Mouse (Mus musculus) midbrain, embryonic 12.5 days (tissue): ENCODE data around the gene Bmp2. TPM values are rescaled to one million over a fixed set of nuclear protein-coding genes. Genes with fewer than 3 reads are reported as not detected.

Experiments
- ATAC-seq: fragments of 200-750 bp; cut with Nextera tagmentation; 2 replicates; pipeline ENCODE4 v1.8.0; 2017; ENCODE audit warnings: low read depth, moderate TSS enrichment, moderate library complexity; ENCODE audit not compliant: low FRiP score
- H3K27ac ChIP-seq: fragments of 300-500 bp; sonication (generic); replicated peaks from 2 replicates; pipeline ENCODE4 v1.5.1; 2016; ENCODE audit warnings: mild to moderate bottlenecking
- H3K27me3 ChIP-seq: fragments of 300-500 bp; sonication (generic); 2 replicates; pipeline ENCODE4 v1.6.1; 2016; ENCODE audit warnings: mild to moderate bottlenecking
- H3K36me3 ChIP-seq: fragments of 300-500 bp; sonication (generic); 2 replicates; pipeline ENCODE4 v1.6.1; 2016
- H3K4me1 ChIP-seq: fragments of 300-500 bp; sonication (generic); 2 replicates; pipeline ENCODE4 v1.6.1; 2016
- H3K4me2 ChIP-seq: fragments of 300-500 bp; sonication (generic); replicated peaks from 2 replicates; pipeline ENCODE4 v1.6.1; 2016; ENCODE audit warnings: mild to moderate bottlenecking, moderate library complexity
- H3K4me3 ChIP-seq: fragments of 300-500 bp; sonication (generic); 2 replicates; pipeline ENCODE4 v1.5.1; 2016; ENCODE audit warnings: mild to moderate bottlenecking
- H3K9ac ChIP-seq: fragments of 300-500 bp; sonication (generic); replicated peaks from 2 replicates; pipeline ENCODE4 v1.6.1; 2016; ENCODE audit warnings: mild to moderate bottlenecking, moderate library complexity
- H3K9me3 ChIP-seq: fragments of 300-500 bp; sonication (generic); 2 replicates; pipeline ENCODE4 v1.6.1; 2016; ENCODE audit warnings: mild to moderate bottlenecking
- WGBS: fragments of 180-500 bp; shearing (Covaris S2); methylation state at CpG from one replicate; pipeline ENCODE4 v1.1.7; 2016; 5-methylcytosine and 5-hydroxymethylcytosine counted together
- polyA plus RNA-seq: library from polyadenylated mRNA; unstranded; fragments of >200 nt; fragmentation: Nextera tagmentation; extraction: Ambion mirVana; gene quantifications from 2 replicates; pipeline ENCODE4 v1.2.1, GENCODE M21; 2016

Gene Bmp2
- polyA plus RNA-seq, 1 experiment from 2014 or later, result 2.6 TPM

- no peak overlapping the region for H3K4me2 ChIP-seq
- H3K4me3 ChIP-seq, result no peak overlapping the region
- no peak overlapping the region for H3K9ac ChIP-seq
- H3K4me1 ChIP-seq, result no peaks in the 10 kb centered on the region
- no peaks in the 10 kb centered on the region for H3K9me3 ChIP-seq
- H3K27me3 ChIP-seq, result no peaks in the 10 kb centered on the region
- no peaks in the 10 kb centered on the region for H3K36me3 ChIP-seq
- 72% methylated on average over 9 of the region's 9 CpGs for WGBS
- H3K27ac ChIP-seq, result no peak overlapping the region
- ATAC-seq, result peak; percentile 67
Observed at GRCm38 (mm10) chr2:133535481-133535880, 16.5 kb upstream of the Bmp2 start.

GRCm38 (mm10) chr2:133536812-133537211 is 15.1 kb upstream of the Bmp2 start:
- H3K4me1 ChIP-seq, result no peaks in the 10 kb centered on the region
- ATAC-seq, result no peak
- no peaks in the 10 kb centered on the region for H3K36me3 ChIP-seq
- 93% methylated on average over 7 of the region's 7 CpGs for WGBS
- H3K4me3 ChIP-seq, result no peak overlapping the region
- H3K4me2 ChIP-seq, result no peak overlapping the region
- no peak overlapping the region for H3K27ac ChIP-seq
- no peak overlapping the region for H3K9ac ChIP-seq
- no peaks in the 10 kb centered on the region for H3K27me3 ChIP-seq
- no peaks in the 10 kb centered on the region for H3K9me3 ChIP-seq

GRCm38 (mm10) chr2:133540702-133541101 is 11.3 kb upstream of the Bmp2 start:
- no peaks in the 10 kb centered on the region; the same call in 1 of the 2 replicates for H3K27me3 ChIP-seq
- 48% methylated on average over 1 of the region's 1 CpGs for WGBS
- no peak for ATAC-seq

GRCm38 (mm10) chr2:133550238-133550682 is 1.7 kb upstream of the Bmp2 start:
- Histone ChIP-seq H3K9me3 (no peaks in the 10 kb centered on the region), H3K27me3 (peaks cover 61% of the 10 kb centered on the region), H3K36me3 (no peaks in the 10 kb centered on the region), H3K4me2 (no peak overlapping the region), H3K27ac (no peak overlapping the region), H3K4me1 (peaks cover 21% of the 10 kb centered on the region), H3K4me3 (no peak overlapping the region), H3K9ac (no peak overlapping the region)
- 35% methylated on average over 4 of the region's 4 CpGs for WGBS
- ATAC-seq, result no peak

More at GRCm38 (mm10) chr2:133540702-133541101, 11.3 kb upstream of the Bmp2 start:
- Histone ChIP-seq H3K36me3 (no peaks in the 10 kb centered on the region), H3K9ac (no peak overlapping the region), H3K4me2 (no peak overlapping the region), H3K27ac (no peak overlapping the region), H3K4me1 (no peaks in the 10 kb centered on the region), H3K9me3 (no peaks in the 10 kb centered on the region), H3K4me3 (no peak overlapping the region)

- 1% methylated on average over 46 of the region's 48 CpGs for WGBS
- Histone ChIP-seq H3K27ac (no peak overlapping the region), H3K4me1 (peaks cover 21% of the 10 kb centered on the region), H3K4me3 (peak overlapping the region; percentile 62), H3K9ac (peak overlapping the region; percentile 49), H3K36me3 (no peaks in the 10 kb centered on the region), H3K9me3 (no peaks in the 10 kb centered on the region), H3K27me3 (peaks cover 72% of the 10 kb centered on the region), H3K4me2 (peak overlapping the region; percentile 92)
- ATAC-seq, result peak; percentile 6
Observed at GRCm38 (mm10) chr2:133552842-133553465, 995 bp downstream of the Bmp2 start.

GRCm38 (mm10) chr2:133553911-133554285 is 1.9 kb downstream of the Bmp2 start:
- H3K27me3 ChIP-seq, result peaks cover 72% of the 10 kb centered on the region
- no peak overlapping the region for H3K9ac ChIP-seq
- ATAC-seq, result no peak
- peaks cover 21% of the 10 kb centered on the region for H3K4me1 ChIP-seq
- no peaks in the 10 kb centered on the region for H3K9me3 ChIP-seq
- 33% methylated on average over 9 of the region's 9 CpGs for WGBS
- no peaks in the 10 kb centered on the region for H3K36me3 ChIP-seq
- peak overlapping the region; percentile 62 for H3K4me3 ChIP-seq
- no peak overlapping the region for H3K27ac ChIP-seq
- peak overlapping the region; percentile 92 for H3K4me2 ChIP-seq

DNA sequence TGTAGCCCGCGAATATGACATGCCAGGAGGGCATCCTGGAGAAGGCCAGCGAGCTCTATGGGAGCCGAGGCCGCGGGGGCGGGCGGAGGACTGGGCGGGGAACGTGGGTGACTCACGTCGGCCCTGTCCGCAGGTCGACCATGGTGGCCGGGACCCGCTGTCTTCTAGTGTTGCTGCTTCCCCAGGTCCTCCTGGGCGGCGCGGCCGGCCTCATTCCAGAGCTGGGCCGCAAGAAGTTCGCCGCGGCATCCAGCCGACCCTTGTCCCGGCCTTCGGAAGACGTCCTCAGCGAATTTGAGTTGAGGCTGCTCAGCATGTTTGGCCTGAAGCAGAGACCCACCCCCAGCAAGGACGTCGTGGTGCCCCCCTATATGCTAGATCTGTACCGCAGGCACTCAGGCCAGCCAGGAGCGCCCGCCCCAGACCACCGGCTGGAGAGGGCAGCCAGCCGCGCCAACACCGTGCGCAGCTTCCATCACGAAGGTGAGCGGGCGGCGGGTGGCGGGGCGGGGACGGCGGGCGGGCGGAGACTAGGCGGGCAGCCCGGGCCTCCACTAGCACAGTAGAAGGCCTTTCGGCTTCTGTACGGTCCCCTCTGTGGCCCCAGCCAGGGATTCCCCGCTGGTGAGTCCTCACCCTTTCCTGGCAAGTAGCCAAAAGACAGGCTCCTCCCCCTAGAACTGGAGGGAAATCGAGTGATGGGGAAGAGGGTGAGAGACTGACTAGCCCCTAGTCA is 2.5 kb downstream of the Bmp2 start:
- under 1% methylated on average over 55 of the region's 55 CpGs for WGBS
- peak overlapping the region; percentile 62 for H3K4me3 ChIP-seq
- H3K4me2 ChIP-seq, result peak overlapping the region; percentile 92
- H3K27ac ChIP-seq, result no peak overlapping the region
- peaks cover 68% of the 10 kb centered on the region for H3K27me3 ChIP-seq
- peaks cover 21% of the 10 kb centered on the region for H3K4me1 ChIP-seq
- peak; percentile 71 for ATAC-seq
- H3K9ac ChIP-seq, result peak overlapping the region; percentile 47
- H3K9me3 ChIP-seq, result no peaks in the 10 kb centered on the region
- no peaks in the 10 kb centered on the region for H3K36me3 ChIP-seq

DNA sequence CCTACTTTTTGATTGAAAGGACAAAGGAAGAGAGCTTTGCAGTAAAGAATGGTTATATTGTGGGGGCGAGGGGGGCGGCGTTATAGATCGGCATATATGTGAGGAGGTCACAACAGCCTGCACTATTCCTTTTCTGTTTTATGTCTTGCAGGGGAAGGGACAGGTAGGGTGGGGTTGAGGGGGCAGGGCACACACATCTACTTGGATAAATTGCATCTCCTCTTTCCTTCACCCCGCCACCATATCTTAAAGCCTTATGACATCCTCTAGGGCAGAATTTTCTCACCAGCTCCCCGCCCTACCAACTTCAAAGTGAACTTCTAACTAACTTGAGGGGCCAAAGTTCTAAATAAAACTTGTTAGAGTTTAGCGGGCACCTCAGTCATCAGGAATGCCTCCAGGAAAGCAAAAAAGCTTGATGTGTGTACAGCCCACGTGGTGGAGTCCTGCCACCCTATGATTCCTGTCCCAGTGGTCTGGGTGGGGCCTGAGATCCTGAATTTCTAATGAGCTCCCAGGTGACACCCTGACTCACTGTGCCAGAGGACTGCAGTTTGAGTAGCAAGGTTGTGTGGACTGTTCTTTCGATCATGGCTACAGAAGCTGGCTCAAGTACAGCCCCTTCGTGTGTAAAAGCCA is 12.4 kb downstream of the Bmp2 start:
- H3K4me2 ChIP-seq, result no peak overlapping the region
- no peaks in the 10 kb centered on the region for H3K4me1 ChIP-seq
- H3K9ac ChIP-seq, result no peak overlapping the region
- H3K27me3 ChIP-seq, result no peaks in the 10 kb centered on the region
- WGBS, result 81% methylated on average over 10 of the region's 10 CpGs
- no peak overlapping the region for H3K4me3 ChIP-seq
- no peak overlapping the region for H3K27ac ChIP-seq
- no peaks in the 10 kb centered on the region for H3K9me3 ChIP-seq
- no peaks in the 10 kb centered on the region for H3K36me3 ChIP-seq
- ATAC-seq, result no peak

- ATAC-seq, result no peak
- Histone ChIP-seq H3K4me1 (no peaks in the 10 kb centered on the region), H3K36me3 (no peaks in the 10 kb centered on the region), H3K27ac (no peak overlapping the region), H3K4me2 (no peak overlapping the region), H3K27me3 (no peaks in the 10 kb centered on the region), H3K9me3 (no peaks in the 10 kb centered on the region), H3K4me3 (no peak overlapping the region), H3K9ac (no peak overlapping the region)
- WGBS, result 86% methylated on average over 5 of the region's 5 CpGs
Observed at GRCm38 (mm10) chr2:133565424-133565823, 13.5 kb downstream of the Bmp2 start.

DNA sequence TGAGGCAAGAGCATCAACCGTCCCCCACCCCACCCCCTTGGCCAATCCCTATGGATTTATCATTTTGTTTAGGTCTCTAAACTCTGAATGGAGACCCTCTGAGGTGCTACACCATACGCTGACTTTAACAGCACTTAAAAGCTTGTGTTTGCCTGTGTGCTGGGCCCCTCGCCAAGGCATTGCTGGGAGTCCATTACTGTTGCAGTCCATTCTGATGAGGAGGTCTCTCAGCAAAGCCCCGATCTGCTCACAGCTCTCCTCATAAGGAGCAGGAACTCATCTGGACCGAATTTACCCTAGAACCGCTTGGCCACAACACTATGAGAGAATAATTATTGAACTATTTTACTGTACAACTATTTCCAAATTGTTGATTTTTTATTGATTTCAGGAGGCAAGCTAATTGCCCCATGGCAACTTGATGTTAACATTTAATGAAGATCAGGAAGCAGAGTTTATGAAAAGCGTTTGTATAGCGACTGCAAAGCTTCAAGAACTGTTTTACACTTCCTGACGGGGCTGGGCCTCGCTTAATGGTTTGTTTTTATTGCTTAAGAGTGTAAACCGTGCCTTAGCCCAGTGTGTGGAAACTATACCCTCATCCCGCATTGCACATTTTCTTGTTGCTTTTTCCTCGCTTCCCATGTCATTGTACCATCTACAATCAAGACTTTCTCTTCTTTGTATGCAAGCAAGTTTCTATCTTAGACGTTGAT is 14.2 kb downstream of the Bmp2 start:
- Histone ChIP-seq H3K4me1 (no peaks in the 10 kb centered on the region), H3K4me2 (no peak overlapping the region), H3K9me3 (no peaks in the 10 kb centered on the region), H3K27ac (no peak overlapping the region), H3K27me3 (no peaks in the 10 kb centered on the region), H3K36me3 (no peaks in the 10 kb centered on the region), H3K9ac (no peak overlapping the region), H3K4me3 (no peak overlapping the region)
- 81% methylated on average over 14 of the region's 14 CpGs for WGBS
- no peak for ATAC-seq

GRCm38 (mm10) chr2:133591562-133592255 is 39.8 kb downstream of the Bmp2 start:
- no peak overlapping the region for H3K9ac ChIP-seq
- no peak overlapping the region for H3K27ac ChIP-seq
- no peak overlapping the region for H3K4me2 ChIP-seq
- H3K27me3 ChIP-seq, result no peaks in the 10 kb centered on the region
- H3K9me3 ChIP-seq, result no peaks in the 10 kb centered on the region
- H3K36me3 ChIP-seq, result no peaks in the 10 kb centered on the region
- 0 out of 2 replicates have a peak, but pooled peaks cover 4% of the 10 kb centered on the region for H3K4me1 ChIP-seq
- no peak overlapping the region for H3K4me3 ChIP-seq
- 61% methylated on average over 12 of the region's 12 CpGs for WGBS
- no peak for ATAC-seq
